Mouse (Mus musculus) cerebellum, postnatal 25 days (tissue): ENCODE data around the gene Tcf7l2.

Experiments used
- DNase-seq, 2 experiments: peaks; one replicate each; pipeline ENCODE4 v3.0.0; 2021; ENCODE audit warnings: mixed read lengths in 2 of 2

Gene Tcf7l2

DNA sequence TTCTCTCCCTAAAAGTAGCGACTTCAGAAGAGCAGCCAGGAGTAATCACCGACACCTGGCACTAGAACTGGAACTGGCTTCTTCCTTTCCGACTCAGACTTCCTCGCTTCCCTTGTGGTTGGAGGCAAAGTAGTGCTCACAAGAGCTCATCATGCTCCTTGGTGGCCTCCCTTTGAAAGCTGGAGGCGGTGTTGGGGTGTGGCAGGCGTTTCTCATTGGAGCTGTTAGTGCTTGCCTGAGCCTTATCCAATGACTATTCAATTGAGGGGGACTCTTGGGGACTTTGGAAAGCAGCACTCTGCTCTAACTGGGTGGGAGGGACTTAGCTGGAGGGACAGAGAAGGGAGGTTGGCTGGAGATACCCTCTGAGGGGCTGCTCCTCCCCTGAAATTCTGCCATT, 9.1 kb upstream of the Tcf7l2 start:
- DNase-seq: no peak

DNA sequence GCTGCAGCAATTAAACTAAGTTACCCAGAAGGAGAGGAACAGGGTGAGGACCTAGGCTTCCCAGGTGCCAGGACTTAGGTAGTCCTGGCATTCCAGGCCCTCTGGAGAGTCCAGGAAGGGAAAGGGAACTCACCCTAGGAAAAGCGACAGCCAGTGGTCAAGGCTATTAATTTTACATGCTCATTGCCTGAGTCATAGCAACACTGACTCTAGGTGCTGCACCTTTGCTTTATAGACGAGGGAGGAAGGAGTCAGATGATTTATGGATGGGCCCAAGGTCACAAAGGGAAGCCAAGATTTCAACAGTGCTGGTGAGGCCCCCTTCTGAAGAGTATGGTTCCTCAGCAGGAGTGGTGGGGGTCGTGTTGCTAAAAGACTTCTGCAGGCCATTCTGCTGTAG, 8.6 kb upstream of the Tcf7l2 start:
- no peak for DNase-seq

DNA sequence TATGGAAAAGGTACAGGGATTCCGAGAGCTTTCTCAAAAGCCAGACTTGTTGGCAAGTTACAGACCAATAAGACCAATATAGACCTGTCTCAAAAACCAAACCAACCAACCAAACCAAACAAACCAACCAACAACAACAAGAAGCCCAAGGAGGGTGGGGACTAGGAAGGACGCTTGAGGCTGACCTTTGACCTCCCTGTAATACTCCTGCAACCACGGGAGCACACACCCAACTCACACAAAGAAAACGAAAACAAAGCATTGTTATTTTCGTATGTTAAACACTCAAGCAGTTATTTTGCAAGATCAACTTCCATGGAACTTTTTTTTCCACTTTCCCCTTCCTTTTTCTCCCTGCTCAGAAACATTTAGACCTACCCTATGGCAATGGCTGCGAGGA, 5.6 kb upstream of the Tcf7l2 start:
- DNase-seq: no peak

DNA sequence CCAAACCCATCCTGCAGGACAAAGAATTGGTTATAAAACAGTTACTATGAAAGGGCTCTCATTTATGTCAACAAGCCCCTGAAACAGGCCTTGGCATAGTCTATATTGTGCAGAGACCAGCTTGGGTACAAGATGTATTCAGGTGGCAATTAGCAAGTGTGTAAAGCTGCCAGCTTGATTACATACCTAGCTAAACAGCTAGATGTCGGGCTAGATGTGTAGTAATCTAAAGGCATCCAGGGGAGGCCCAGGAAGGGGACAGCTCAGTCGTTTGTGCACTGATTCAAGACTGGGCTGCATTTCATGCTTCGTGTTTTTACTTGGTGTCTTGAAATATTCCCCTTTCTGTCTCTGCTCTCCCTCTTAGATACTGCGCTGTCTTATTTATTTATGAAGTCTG, 1.9 kb upstream of the Tcf7l2 start:
- no peak for DNase-seq

DNA sequence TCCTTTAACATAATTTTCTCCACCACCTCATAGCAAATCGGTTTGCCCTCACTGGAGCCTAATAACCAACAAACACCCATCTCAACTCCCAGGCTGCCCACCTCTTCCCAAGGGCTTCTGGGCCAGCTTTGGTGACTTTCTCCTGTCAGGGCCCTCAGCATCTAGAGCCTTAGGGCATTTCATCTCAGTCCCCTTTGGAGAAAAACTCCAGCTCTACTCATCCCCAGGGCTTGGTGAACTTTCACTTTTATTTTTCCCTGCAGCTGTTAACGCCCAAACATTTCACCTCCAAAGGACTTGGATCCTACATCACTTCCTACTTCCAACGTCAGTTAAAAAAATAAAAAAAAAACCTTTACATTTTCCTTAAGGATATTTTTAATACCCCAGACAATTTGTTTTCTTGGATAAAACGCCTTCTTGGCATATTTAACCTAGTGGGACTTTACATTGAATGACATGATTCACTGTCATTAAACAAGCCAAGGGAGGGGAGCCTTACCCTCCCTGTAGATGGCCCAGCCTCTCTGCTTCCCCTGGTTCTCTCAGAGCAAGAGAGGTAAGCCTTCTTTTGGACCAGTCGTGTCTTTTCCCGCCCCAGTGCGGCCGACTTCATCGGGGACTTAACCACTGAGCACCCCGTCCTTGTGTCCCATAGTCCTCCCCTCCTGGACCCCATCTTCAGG, 724 bp upstream of the Tcf7l2 start:
- DNase-seq: no peak

DNA sequence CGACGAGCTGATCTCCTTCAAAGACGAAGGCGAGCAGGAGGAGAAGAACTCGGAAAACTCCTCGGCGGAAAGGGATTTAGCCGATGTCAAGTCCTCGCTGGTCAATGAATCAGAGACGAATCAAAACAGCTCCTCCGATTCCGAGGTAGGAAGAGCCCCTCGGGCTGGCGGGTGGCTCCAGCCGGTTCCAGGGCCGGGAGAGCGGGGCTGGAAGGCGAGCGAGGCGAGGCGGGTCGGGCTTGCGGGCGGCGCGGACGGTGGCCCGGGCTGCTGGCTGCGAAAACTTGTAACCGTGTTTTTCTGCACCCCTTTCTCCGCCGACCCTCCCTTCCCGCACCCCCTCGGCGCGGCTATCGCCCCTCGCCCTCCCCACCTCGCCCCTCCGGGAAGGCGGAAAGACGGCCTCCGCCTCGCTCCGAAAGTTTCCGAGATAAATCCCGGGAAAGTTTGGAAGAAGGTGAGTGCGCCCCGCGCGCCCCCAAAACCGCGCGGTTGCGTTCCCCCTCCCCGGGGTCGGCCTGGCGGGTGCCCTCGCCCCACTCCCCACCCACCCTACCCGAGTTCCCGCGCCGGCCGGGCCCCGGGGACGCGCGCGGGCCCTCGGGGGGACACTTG, 873 bp downstream of the Tcf7l2 start:
- peak; percentile 25 to 30 for DNase-seq

DNA sequence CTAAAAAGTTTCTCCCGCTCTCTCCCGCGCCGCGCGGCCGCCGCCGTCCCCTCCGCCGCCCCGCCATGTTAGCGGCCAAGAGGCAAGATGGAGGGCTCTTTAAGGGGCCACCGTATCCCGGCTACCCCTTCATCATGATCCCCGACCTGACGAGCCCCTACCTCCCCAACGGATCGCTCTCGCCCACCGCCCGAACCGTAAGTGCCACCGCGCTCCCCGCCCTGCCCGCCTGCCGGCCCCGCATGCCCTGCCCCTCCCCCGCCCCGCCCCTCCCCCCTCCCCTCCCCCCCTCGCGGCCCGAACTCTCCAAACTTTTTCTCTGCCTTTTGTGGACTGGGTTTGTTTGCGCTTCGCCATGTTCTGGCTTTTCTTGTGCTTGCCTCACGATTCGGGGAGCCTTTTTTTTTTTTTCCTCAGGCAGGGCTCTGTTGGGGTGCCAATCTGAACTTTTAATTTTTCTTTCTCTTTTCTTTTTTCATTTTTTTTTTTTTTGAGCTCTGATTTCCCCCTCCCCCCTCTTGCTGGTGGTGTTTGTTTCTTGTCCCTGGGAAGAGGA, 1.5 kb downstream of the Tcf7l2 start:
- DNase-seq: peak; percentile 7 to 16

DNA sequence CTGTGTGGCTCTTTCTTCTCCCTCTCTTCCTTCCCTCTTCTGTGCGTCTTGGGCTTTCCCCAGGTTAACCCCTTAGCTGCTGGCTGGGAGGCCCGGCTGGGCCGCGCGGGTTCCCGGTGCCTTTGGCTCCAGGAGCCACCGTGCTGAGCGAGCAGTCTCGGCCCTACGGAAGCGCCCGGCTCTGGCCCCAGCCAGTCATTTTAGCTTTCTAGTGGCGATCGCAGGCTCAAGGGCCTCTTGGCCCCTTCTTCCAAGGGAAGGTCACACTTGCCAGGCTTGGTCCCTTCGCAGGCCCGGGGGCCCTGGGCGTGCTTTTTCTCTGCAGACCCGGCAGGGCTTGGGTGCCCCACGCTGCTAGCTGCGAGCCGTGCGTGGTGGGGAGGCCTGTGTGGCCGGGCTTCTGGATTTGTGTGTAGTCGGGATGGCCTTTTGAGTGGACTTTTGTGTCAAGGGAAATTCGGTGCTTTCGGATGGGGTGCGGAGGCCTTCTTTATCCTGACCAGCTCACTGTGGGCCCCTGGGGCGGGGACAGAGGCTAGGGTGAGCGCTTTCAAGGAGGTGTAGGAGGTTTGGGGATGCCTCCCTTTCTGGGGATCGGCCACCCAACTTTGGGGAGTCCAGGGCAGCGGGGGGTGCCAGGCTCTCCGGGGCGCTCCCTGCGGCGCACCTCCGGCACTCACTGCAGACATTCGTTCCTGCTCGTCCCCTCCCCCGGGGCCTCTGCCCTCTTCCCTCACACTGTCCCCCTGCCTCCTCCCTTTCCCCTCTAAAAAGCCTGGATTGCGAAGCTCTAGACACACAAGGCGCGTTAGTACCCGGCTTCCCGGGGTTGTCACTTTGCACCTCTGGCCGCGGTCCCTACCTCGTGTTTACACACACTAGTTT, 2.2 kb downstream of the Tcf7l2 start:
- DNase-seq: peak; percentile 23 to 37

DNA sequence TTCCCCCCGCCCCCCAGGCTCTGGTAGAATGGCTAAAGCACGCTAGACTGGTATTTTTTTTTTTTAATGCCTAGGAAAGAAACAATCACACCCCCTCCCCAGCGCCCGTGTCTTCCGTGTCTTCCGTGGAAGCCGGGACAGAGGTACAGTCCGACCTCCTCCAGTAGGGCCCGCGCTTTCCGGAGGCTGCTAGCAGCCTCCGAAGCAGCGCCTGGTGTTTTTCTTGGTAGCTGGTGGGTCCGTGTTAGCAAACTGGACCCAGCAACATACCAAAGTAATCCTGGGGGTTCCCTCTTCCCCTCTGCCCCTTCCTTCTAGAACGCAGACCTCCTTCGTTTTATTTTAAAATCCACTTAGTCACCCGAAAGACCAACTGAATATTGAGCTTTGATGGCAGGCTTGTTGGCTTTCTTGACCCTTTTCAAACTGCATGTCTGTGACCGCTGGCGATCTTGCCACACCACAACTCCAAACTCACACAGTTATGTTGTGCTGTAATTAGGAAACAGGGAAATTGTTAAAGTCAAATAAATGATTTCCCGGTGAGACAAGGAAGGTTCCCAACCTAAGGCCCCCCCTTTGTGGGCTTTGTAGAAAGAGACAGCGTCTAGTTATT, 3.1 kb downstream of the Tcf7l2 start:
- peak; percentile 8 to 15 for DNase-seq

DNA sequence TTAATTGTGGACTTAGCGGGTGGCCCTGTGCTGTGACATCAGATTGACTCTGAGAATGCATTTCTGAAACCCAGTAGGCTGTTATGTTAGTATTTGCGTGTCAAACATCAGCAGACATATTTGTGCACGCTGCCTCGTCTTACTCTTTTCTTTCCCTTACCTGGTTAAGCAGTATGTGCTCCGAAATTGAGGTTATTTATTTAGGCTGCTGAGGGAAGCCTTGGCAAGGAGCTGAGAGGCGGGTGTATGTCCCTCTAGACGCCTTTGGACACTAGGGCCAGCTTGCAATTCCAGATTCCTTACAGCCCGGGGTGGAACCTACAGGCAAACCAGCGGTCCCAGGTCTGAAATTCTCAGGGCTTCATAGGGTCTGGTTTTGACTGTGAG, 3.6 kb downstream of the Tcf7l2 start:
- DNase-seq: no peak

DNA sequence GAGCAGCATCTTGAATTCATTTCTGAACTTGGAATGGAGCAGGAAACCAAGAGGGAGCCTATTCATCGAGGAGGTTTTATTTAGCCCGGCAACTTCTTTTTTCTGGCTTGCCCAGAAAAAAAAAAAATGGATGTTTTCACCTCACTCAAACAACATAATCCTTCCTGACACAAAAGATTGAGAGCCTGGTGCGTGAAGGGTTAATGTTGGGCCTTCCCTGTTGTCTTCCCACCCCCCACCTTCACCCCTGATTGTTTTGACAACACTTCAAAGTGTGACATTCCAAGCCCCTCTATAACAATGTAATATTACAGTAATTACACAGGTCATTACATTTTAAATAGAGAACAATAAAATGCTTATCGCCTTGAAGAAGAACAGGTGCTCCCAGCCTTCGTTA, 4.6 kb downstream of the Tcf7l2 start:
- no peak for DNase-seq

DNA sequence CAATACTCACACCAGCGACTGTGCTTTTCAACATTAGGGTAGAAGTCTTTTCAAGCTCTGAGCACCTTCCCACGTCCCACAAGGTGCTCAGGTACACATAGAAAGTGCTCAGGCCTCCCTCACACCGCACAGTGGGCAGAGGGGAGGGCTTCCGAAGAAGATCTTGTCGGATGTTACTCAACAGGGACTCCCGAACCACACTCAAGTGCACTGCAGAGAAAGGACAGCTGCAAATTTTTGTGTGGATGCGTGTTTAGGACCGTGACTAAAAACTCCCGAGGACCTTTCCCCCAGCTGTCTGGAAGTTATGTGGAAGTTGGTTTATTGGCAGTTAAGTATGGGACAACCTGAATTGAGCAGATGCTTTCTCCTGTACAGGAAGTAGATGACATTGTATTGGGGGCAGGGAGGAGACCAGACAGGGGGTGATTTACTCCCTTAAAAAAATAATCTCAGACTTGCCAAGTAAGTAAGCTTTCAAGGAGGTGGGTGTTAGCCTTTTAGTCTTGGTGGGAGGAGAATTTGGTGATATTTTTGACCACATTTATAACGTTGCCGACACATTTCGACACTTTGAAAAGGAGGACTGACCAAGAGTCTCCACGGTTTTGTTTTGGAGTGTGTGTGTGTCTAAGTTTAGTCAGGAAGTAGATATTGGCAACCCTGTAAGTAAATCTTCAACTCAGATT, 5.8 kb downstream of the Tcf7l2 start:
- DNase-seq: no peak

DNA sequence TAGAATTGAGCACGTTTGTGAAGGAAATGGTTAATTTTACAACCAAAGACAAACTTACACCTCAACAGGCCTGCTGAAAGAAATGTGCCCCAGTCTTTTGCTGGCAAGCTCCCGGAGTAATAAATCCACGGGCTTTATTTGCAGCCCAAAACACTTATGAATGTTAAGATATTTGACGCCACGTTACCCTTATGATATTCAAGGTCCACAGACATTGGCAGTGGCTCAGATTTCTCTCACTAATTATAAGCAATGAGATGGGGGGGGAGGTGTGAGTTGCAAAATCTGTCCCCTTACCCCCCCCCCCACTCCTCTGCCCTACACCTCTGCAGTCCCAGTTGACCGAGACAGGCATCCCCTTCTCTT, 6.3 kb downstream of the Tcf7l2 start:
- DNase-seq: no peak

DNA sequence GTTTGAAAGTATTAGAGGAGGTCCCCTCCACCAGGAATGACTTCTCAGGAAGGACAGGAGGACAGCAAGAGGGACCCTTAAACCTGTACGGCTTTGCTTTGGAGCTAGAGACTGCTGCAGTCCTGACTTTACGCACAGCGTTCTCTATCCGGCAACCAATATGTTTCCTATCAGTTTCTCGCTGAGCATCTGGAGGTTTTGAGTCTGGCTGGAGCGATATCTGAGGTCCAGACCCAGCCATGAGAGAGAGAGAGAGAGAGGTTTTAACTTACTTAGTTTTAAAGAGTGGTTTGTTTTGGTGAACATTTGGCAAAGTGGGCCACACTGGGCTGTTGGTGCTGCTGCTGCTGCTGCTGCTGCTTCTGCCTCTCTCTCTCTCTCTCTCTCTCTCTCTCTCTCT, 7.2 kb downstream of the Tcf7l2 start:
- DNase-seq: no peak

DNA sequence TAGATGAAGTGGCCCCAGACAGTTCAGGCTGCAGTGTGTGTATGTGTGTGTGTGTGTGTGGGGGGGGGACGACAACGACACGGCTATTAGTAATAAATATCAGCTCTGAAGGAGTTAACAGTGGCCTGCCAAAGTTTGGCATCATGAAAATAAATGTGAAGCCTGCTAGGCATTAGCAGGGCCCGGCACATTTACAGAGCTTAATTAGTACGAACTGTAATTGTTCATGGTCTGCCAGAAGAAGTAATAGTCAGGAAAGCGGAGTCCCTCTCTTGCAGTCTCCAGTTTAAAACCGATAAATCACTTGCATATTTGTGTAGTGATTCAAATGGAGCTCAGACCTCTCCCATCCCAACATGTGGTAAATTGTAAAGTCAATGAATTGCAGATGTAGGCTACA, 7.9 kb downstream of the Tcf7l2 start:
- DNase-seq: no peak

DNA sequence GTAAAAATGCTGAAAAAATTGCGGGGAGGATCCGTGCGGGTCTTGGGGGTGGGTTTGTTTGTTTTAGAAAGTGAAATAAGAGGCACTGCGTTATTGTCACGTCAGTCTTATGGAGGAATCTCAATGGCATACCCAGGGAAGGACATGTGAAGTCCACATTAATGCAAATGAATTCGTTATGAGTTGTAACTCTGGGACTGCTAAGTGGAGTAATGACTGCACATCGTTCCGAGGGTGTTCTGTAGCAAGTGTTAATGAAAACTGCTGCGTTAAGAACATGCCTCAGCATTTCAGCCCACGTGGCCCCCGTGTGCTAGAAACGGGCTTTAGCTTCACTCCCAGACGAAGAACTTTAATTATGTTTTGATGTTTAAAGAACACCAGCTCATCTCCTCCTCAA, 8.4 kb downstream of the Tcf7l2 start:
- DNase-seq: no peak

DNA sequence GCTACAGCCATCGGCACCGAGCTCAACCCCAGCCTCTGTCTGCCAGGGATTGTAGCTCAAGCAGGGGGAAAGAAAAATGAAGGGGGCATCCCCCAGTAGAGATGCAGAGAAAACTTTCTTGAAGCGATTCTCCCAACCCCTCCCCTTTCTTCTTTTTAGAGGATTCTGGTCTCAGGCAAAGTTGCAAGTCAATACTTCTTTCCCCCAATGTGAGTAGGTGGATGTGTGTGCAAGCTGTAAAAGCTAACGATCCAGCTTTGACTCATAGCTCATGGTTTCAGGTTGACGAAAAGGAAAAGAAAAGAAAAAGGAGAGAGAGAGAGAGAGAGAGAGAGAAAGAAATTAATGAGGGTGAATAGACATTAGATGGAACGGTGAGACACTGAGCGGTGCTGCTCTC, 8.8 kb downstream of the Tcf7l2 start:
- DNase-seq: no peak

DNA sequence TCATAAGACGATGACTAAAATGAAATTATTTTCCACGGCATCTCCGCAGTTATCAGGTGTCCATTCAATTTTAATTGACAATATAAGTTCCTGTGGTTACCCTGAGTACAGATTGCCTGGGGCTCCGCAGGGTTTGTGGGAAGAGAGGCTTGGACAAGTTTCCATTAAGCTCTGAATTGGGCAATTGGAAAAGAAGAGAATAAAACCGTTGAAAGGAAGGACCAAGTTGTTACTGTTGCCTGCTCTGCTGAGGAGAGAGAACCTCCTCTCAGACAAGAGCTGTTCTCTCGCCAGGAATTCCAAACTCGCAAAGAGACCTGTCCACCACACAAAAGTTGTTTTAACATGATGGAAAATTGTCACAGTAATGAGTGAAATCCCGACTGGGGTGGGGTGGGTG, 11.2 kb downstream of the Tcf7l2 start:
- DNase-seq: no peak

DNA sequence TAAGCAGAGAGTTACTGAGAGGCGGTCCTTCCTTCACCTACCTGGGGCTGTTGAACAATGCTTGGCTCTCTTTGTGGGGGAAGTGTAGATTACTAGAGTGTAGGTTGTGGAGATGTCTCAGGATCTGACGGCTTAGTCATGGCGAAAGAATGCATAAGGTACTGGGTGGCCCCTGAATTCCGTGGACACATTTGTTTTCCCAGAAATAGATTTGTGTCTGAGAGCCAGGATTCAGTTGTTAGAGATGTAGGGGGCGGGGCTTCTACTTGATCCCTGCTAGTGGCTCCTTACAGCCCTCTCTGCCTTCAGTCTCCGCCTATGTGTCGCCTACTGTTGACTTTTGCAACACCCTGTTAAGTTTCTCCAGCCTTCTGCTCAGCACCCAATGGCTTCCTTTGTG, 12.7 kb downstream of the Tcf7l2 start:
- DNase-seq: no peak

DNA sequence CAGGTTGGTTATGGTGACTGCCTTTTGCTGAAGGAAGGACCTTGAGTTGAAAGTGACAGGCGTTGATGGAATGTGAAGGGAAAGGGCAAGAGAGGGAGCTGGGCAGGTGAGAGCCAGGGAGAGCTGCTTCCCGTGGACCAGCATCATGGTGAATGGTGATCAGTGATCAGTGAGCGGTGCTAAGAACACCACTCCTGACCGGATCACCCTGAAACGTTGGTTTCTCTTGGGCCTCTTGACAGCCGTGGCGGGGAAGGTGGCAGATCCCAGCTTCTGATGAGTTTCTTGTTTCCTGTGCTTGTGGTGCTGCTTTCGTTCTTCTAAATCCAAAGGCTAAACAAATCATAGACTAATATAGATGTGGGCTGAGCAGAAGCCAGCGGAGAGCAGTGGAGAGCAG, 13.8 kb downstream of the Tcf7l2 start:
- DNase-seq: no peak

DNA sequence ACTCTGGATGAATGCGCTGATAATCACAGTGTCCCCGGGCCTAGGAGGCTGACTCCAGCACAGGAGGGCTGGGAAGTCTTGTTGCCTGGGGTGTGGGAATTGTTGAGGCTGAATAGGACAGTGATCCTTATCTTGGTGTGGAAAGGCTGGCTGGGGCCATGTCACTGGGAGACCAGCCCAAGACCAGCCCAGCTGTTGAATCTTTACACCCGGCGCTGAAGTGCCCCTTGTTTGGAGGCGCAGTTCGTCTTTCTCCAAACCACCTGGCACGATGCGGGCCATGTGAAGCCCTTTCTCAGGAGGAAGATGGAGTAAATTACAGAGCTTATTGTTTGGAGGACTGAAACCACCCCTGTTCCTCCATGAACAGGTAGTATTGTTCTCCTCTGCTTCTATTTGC, 15.1 kb downstream of the Tcf7l2 start:
- DNase-seq: no peak

DNA sequence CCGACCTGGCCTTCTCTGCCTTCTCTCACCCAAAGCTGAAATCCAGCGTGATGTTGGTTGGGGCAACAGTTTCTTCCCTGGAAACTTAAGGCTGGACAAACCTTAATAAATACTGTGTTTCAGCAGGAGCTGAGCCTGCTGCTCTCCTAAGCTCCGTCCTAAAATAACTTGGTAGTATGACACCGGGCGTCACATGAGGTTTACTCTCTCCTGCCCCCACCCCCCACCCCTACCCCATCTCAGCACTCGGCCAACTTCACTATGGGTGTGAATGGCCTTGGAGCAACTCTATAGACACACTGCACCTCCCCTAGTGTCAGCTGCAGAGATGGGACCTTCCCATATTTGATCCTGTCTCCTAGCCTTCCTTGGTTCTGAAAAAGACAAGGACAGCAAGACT, 15.8 kb downstream of the Tcf7l2 start:
- no peak for DNase-seq

DNA sequence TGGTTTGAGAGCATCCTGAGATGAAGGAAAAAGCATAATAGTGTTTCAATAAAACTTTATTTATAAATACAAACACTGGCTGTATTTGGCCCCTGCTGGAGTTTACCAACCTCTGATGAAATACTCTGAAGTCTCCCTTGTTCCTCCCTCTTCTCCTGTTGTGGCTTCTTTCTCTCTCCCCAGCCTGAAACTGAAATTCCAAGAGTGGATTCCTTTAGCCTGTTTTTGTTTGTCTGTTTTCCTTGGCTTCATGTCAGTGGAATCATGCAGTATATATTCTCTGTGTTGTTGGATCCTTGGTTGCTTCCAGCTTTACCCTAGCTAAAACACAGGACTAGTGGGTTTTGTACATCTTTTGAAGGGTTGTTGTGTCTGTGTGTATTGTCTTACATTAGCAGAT, 16.5 kb downstream of the Tcf7l2 start:
- DNase-seq: no peak
